9 mouse cellular contexts compared by ENCODE assay signal in genomic region chr1:165113700-165114099, GRCm38 (mm10). TPM values are rescaled to one million over a fixed set of nuclear protein-coding genes. Genes with fewer than 3 reads are reported as not detected.
DNase-seq lines count a peak whose midpoint lies in the region; ATAC-seq and TF ChIP-seq lines count a peak whose summit lies in the region.
"Had no signal": no experiment of that assay in that cellular context is flagged by ENCODE, and none has a peak within 500 bp of the region (broad histone marks: within the 10 kb centered on the region; RNA-seq: fewer than 3 reads in every experiment).

No protein-coding gene starts in this region.

- 0 out of 2 replicates have a peak overlapping the region, but pooled peaks have one; percentile 63 for H3K27ac ChIP-seq in hindbrain, embryonic 10.5 days
- H3K27ac ChIP-seq in hindbrain, embryonic 16.5 days (ENCODE audit: low read depth, low read length): no peak overlapping the region
- H3K27ac ChIP-seq in cortical plate, adult 2 months (ENCODE audit: insufficient read depth, low read length): peak overlapping the region; percentile 47; the same call in 1 of the 2 replicates
- 0 out of 2 replicates have a peak overlapping the region, but pooled peaks have one; percentile 10 for H3K27ac ChIP-seq in midbrain, embryonic 12.5 days (replicated peaks)

- no peaks in the 10 kb centered on the region for H3K9me3 ChIP-seq in hindbrain, embryonic 10.5 days
- H3K9me3 ChIP-seq in hindbrain, embryonic 16.5 days (ENCODE audit: control insufficient read depth, low read length): no peaks in the 10 kb centered on the region
- no peaks in the 10 kb centered on the region for H3K9me3 ChIP-seq in midbrain, embryonic 12.5 days

- peaks cover 21% of the 10 kb centered on the region for H3K4me1 ChIP-seq in hindbrain, embryonic 10.5 days (replicated peaks)
- no peaks in the 10 kb centered on the region for H3K4me1 ChIP-seq in hindbrain, embryonic 16.5 days (ENCODE audit: control insufficient read depth, insufficient read depth, low read depth, low read length)
- H3K4me1 ChIP-seq in cortical plate, adult 2 months (ENCODE audit: control insufficient read depth, insufficient read depth, low read length): peaks cover 4% of the 10 kb centered on the region
- H3K4me1 ChIP-seq in midbrain, embryonic 12.5 days: peaks cover 9% of the 10 kb centered on the region; the same call in 1 of the 2 replicates

- ATAC-seq in hindbrain, embryonic 16.5 days: no peak
- peak; percentile 10; the same call in 1 of the 2 replicates for ATAC-seq in midbrain, embryonic 12.5 days (ENCODE audit: low FRiP score, low read depth)
- ATAC-seq in granulocyte monocyte progenitor cell, adult 5-6 weeks (replicated peaks; ENCODE audit: poor library complexity, severe bottlenecking): no peak

- TF ChIP-seq CTCF in cortical plate, adult 2 months (IDR thresholded peaks at IDR 0.05; ENCODE audit: extremely low read depth, insufficient read depth, low read length): no peak

- H3K4me3 ChIP-seq in hindbrain, embryonic 10.5 days: no peak overlapping the region
- no peak overlapping the region for H3K4me3 ChIP-seq in hindbrain, embryonic 16.5 days (ENCODE audit: low read length)
- H3K4me3 ChIP-seq in cortical plate, adult 2 months (ENCODE audit: insufficient read depth, low read length): no peak overlapping the region
- no peak overlapping the region for H3K4me3 ChIP-seq in midbrain, embryonic 12.5 days

- 37% methylated on average over 11 of the region's 11 CpGs for WGBS in hindbrain, embryonic 10.5 days
- 41% methylated on average over 11 of the region's 11 CpGs for WGBS in hindbrain, embryonic 16.5 days
- WGBS in midbrain, embryonic 12.5 days: 42% methylated on average over 11 of the region's 11 CpGs

- no peak overlapping the region for H3K4me2 ChIP-seq in hindbrain, embryonic 16.5 days (ENCODE audit: low read length)
- H3K4me2 ChIP-seq in midbrain, embryonic 12.5 days (replicated peaks): no peak overlapping the region

- H3K36me3 ChIP-seq in hindbrain, embryonic 10.5 days: no peaks in the 10 kb centered on the region
- no peaks in the 10 kb centered on the region for H3K36me3 ChIP-seq in hindbrain, embryonic 16.5 days (ENCODE audit: control insufficient read depth, insufficient read depth, low read length)
- no peaks in the 10 kb centered on the region for H3K36me3 ChIP-seq in midbrain, embryonic 12.5 days

- H3K27me3 ChIP-seq in hindbrain, embryonic 10.5 days (ENCODE audit: insufficient read depth, poor library complexity, severe bottlenecking): no peaks in the 10 kb centered on the region
- H3K27me3 ChIP-seq in hindbrain, embryonic 16.5 days (replicated peaks; ENCODE audit: control insufficient read depth, insufficient read depth, low read length): no peaks in the 10 kb centered on the region
- peaks cover 10% of the 10 kb centered on the region for H3K27me3 ChIP-seq in midbrain, embryonic 12.5 days

- no peak overlapping the region for H3K9ac ChIP-seq in hindbrain, embryonic 16.5 days (ENCODE audit: low read depth, low read length)
- H3K9ac ChIP-seq in midbrain, embryonic 12.5 days (replicated peaks): no peak overlapping the region

- no peak for TF ChIP-seq POLR2A in cortical plate, adult 2 months (IDR thresholded peaks at IDR 0.05; ENCODE audit: extremely low read depth, insufficient read depth, low read length)

- peak; percentile 20 for DNase-seq in hindbrain, embryonic 10.5 days (ENCODE audit: low spot score)
- peak; percentile 48 for DNase-seq in brain, adult 2 months (ENCODE audit: low read depth, low spot score)
- no peak for DNase-seq in gastrocnemius, postnatal 4 days (ENCODE audit: low spot score in 2 of 2)
- DNase-seq: thymus, adult 2 months had no signal

RNA-seq across cellular contexts. Expression of gene Tbx19, which starts 46.9 kb away (rescaled TPM):
- polyA plus RNA-seq in hindbrain, embryonic 10.5 days (2016; fragmentation: Nextera tagmentation; extraction: Ambion mirVana): not detected in 2 replicates
- not detected in 2 replicates for polyA plus RNA-seq in hindbrain, embryonic 16.5 days (2015; fragmentation: Nextera tagmentation; extraction: Ambion mirVana)
- polyA plus RNA-seq in cortical plate, adult 2 months (2012; rRNA removed): 0.13 TPM in 1 of 2 replicates, not detected in the other
- not detected in 2 replicates for polyA plus RNA-seq in midbrain, embryonic 12.5 days (2016; fragmentation: Nextera tagmentation; extraction: Ambion mirVana)
- under 1 TPM; 0.16 to 0.17 TPM for total RNA-seq in gastrocnemius, postnatal 4 days (2021)
- total RNA-seq in granulocyte monocyte progenitor cell, adult 5-6 weeks (2014; fragmentation: Nextera tagmentation): not detected in 2 replicates
- total RNA-seq in granulocyte monocyte progenitor cell, adult 5-6 weeks (2017): not detected in 2 replicates
- total RNA-seq: layer of hippocampus, postnatal 14 days had no signal

Comparison
In these comparisons a context has a peak if more than half of its experiments do, and no peak if none do; other contexts are left out.
1. DNase-seq: peak in hindbrain, embryonic 10.5 days (single experiment) and brain, adult 2 months (single experiment); none in gastrocnemius, postnatal 4 days (0 of 2).